Mouse (Mus musculus): ENCODE results near the gene Nav2. TPM values are rescaled to one million over a fixed set of nuclear protein-coding genes. Genes with fewer than 3 reads are reported as not detected.

Gene Nav2
- polyA plus RNA-seq, 1 experiment from 2014 or later: 6.0 TPM

GRCm38 (mm10) chr7:49637851-49638663, 729.5 kb downstream of the Nav2 start:
- H3K27ac ChIP-seq (replicated peaks): no peak overlapping the region
- no peak for TF ChIP-seq EP300 (optimal IDR thresholded peaks at IDR 0.05)
- no peak for TF ChIP-seq CTCF (IDR thresholded peaks at IDR 0.05; ENCODE audit: low read depth)
- no peak overlapping the region for H3K4me2 ChIP-seq (replicated peaks; ENCODE audit: low read depth)
- H3K4me1 ChIP-seq (replicated peaks; ENCODE audit: control insufficient read depth, insufficient read depth): no peaks in the 10 kb centered on the region; the same call in 1 of the 2 replicates
- H3K27me3 ChIP-seq (ENCODE audit: control insufficient read depth, insufficient read depth, low read length): peaks cover 28% of the 10 kb centered on the region
- H3K9ac ChIP-seq (ENCODE audit: low read length): no peak overlapping the region
- H3K4me3 ChIP-seq (ENCODE audit: low read depth, low read length): no peak overlapping the region
- ATAC-seq (ENCODE audit: low FRiP score, low TSS enrichment): no peak
- no peaks in the 10 kb centered on the region for H3K36me3 ChIP-seq (ENCODE audit: control insufficient read depth, insufficient read depth, low read length)
- WGBS: 2% methylated on average over 21 of the region's 21 CpGs
- H3K9me3 ChIP-seq (ENCODE audit: control insufficient read depth, low read length): no peaks in the 10 kb centered on the region
- DNase-seq (ENCODE audit: low spot score): no peak

DNA sequence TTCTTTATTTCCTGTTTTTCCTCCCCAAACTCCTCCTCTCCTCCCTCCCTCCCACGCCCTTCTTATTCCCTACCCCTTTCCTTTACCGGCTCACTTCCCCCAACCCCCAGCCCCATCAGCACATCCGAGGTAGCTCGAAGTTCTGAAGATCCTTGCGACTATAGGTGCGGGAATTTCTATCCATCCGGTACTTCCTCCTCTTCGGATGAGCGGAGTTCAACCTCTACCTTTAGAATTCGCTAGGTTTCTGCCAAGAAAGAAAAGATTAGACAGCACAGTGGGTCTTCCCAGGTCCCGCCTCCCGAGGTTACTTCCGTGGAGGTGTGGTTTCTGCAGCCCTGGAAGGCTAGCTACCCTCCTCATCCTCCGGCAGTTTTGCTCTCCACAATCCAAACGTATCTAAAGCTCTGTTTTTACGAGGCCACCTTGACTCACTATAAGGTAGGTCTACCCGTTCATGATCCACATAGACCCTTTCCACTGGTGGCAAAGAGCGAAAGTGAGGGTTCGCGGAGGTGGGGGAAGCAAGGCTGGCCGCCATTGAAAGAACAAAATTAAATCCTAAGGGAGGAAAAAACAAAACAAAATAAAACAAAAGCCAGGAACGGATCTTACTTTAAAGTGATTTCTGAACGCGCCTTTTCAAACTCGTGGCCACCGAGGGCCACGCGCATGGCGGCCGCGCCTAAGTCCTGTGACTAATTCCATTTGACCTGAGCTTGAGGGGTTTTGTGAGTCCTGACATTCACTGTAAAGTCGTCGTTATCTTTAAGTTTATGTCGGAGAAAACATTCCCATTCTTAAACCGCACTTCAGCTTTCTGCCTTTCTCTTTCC, 730.6 kb downstream of the Nav2 start:
- Histone ChIP-seq H3K4me2 (replicated peaks; ENCODE audit: low read depth) (no peak overlapping the region), H3K27ac (replicated peaks) (no peak overlapping the region), H3K4me1 (replicated peaks; ENCODE audit: control insufficient read depth, insufficient read depth) (no peaks in the 10 kb centered on the region), H3K4me3 (ENCODE audit: low read depth, low read length) (no peak overlapping the region), H3K9me3 (ENCODE audit: control insufficient read depth, low read length) (no peaks in the 10 kb centered on the region), H3K9ac (ENCODE audit: low read length) (no peak overlapping the region), H3K27me3 (ENCODE audit: control insufficient read depth, insufficient read depth, low read length) (peaks cover 20% of the 10 kb centered on the region), H3K36me3 (ENCODE audit: control insufficient read depth, insufficient read depth, low read length) (no peaks in the 10 kb centered on the region)
- ATAC-seq (ENCODE audit: low FRiP score, low TSS enrichment): no peak
- DNase-seq (ENCODE audit: low spot score): no peak
- TF ChIP-seq CTCF (IDR thresholded peaks at IDR 0.05; ENCODE audit: low read depth) (no peak), EP300 (optimal IDR thresholded peaks at IDR 0.05) (no peak)
- WGBS: 6% methylated on average over 35 of the region's 35 CpGs

DNA sequence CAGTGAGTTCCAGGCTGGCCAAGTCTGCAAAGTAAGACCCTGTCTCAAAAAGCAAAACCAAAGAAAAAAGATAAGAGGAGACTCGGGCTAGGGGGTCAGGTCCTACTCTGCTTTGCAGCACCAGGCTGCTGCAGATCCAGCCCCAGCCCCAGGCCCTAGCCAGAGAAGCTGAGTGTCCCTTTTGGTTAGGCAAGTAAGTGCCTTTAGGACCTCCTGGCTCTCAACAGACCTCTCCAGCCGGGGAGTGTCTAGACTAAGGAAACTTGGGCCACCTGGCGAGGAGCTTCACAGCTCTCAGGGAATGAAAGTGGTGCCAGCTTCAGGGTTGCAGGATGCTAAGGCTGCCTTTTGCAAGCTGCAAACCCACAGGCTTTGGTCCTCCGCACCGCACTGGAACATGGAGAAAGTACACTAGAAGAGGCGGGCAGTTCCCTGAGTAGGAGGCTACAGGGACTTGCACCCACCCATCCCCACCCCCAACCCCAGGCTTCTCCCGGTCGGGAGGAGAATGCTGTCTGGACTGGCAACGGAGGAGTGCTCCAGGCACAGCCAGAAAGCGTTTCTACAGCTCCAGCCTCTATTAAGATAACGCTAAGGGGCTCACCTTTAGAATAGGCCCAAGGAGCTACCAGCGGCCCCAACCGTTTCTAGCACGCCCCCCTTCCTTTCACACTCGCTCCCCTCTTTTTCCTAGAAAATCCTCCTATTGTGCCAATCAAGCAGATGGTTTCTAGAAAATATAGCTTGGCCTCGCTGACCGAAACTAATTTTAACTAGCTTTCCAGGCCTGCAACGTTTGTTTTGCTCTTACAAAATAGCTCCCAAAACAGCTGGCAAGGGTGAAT, 731.6 kb downstream of the Nav2 start:
- Histone ChIP-seq H3K27me3 (ENCODE audit: control insufficient read depth, insufficient read depth, low read length) (peaks cover 20% of the 10 kb centered on the region), H3K4me1 (replicated peaks; ENCODE audit: control insufficient read depth, insufficient read depth) (no peaks in the 10 kb centered on the region), H3K4me2 (replicated peaks; ENCODE audit: low read depth) (no peak overlapping the region), H3K9ac (ENCODE audit: low read length) (no peak overlapping the region), H3K27ac (replicated peaks) (no peak overlapping the region), H3K4me3 (ENCODE audit: low read depth, low read length) (no peak overlapping the region), H3K9me3 (ENCODE audit: control insufficient read depth, low read length) (no peaks in the 10 kb centered on the region), H3K36me3 (ENCODE audit: control insufficient read depth, insufficient read depth, low read length) (no peaks in the 10 kb centered on the region)
- WGBS: 40% methylated on average over 18 of the region's 18 CpGs
- ATAC-seq (ENCODE audit: low FRiP score, low TSS enrichment) (no peak), DNase-seq (ENCODE audit: low spot score) (no peak)
- TF ChIP-seq CTCF (IDR thresholded peaks at IDR 0.05; ENCODE audit: low read depth): no peak
- no peak for TF ChIP-seq EP300 (optimal IDR thresholded peaks at IDR 0.05)

- no peak for TF ChIP-seq CTCF (IDR thresholded peaks at IDR 0.05; ENCODE audit: low read depth)
- TF ChIP-seq EP300 (optimal IDR thresholded peaks at IDR 0.05): no peak
- Histone ChIP-seq H3K36me3 (ENCODE audit: control insufficient read depth, insufficient read depth, low read length) (no peaks in the 10 kb centered on the region), H3K4me3 (ENCODE audit: low read depth, low read length) (no peak overlapping the region), H3K27ac (replicated peaks) (no peak overlapping the region), H3K9me3 (ENCODE audit: control insufficient read depth, low read length) (no peaks in the 10 kb centered on the region), H3K4me1 (replicated peaks; ENCODE audit: control insufficient read depth, insufficient read depth) (no peaks in the 10 kb centered on the region), H3K4me2 (replicated peaks; ENCODE audit: low read depth) (no peak overlapping the region), H3K27me3 (ENCODE audit: control insufficient read depth, insufficient read depth, low read length) (peaks cover 20% of the 10 kb centered on the region), H3K9ac (ENCODE audit: low read length) (no peak overlapping the region)
- DNase-seq (ENCODE audit: low spot score): no peak
- no peak for ATAC-seq (ENCODE audit: low FRiP score, low TSS enrichment)
- WGBS: 33% methylated on average over 3 of the region's 3 CpGs
Observed at GRCm38 (mm10) chr7:49640709-49641305, 732.3 kb downstream of the Nav2 start.

Other genes with a start within 250 kb of the Nav2 start
- 33.3 and 34.0 TPM in 2 replicates for gene Zdhhc13, start 119.7 kb upstream of the Nav2 start, polyA plus RNA-seq (2015; fragmentation: Nextera tagmentation; extraction: Ambion mirVana)
- gene Csrp3, start 60.7 kb upstream of the Nav2 start, polyA plus RNA-seq (2015; fragmentation: Nextera tagmentation; extraction: Ambion mirVana): 0.22 and 0.73 TPM in 2 replicates
- 4.5 and 5.0 TPM in 2 replicates for gene E2f8, start 27.1 kb upstream of the Nav2 start, polyA plus RNA-seq (2015; fragmentation: Nextera tagmentation; extraction: Ambion mirVana)